Mouse (Mus musculus): ENCODE data around the gene Cs.

Gene Cs

GRCm38 (mm10) chr10:128376455-128377211 lies 39.1 kb downstream of the Cs start, which contains the start of gene Ankrd52:
Gene Ankrd52, plus strand, starts transcription at chr10:128377115.
- peak; percentile 93 to 94 for DNase-seq

GRCm38 (mm10) chr10:128377222-128377939 lies 39.8 kb downstream of the Cs start:
- peak; percentile 82 to 86 for DNase-seq

GRCm38 (mm10) chr10:128377940-128378448 lies 40.5 kb downstream of the Cs start:
- no peak for DNase-seq

GRCm38 (mm10) chr10:128378462-128378861 lies 40.9 kb downstream of the Cs start:
- peak in 1 of 2 experiments; percentile 52 for DNase-seq

GRCm38 (mm10) chr10:128379260-128379659 lies 41.7 kb downstream of the Cs start:
- DNase-seq = peak in 1 of 2 experiments; percentile 51

GRCm38 (mm10) chr10:128380565-128380964 lies 43.0 kb downstream of the Cs start:
- DNase-seq = no peak

- DNase-seq = no peak
Measured at GRCm38 (mm10) chr10:128382482-128382881, 44.9 kb downstream of the Cs start.

- no peak for DNase-seq
Measured at GRCm38 (mm10) chr10:128385902-128386301, 48.4 kb downstream of the Cs start.

- DNase-seq = peak; percentile 61 to 63
Measured at GRCm38 (mm10) chr10:128388941-128389340, 51.4 kb downstream of the Cs start.

GRCm38 (mm10) chr10:128389570-128389969 lies 52.0 kb downstream of the Cs start:
- DNase-seq = no peak

GRCm38 (mm10) chr10:128390366-128390765 lies 52.8 kb downstream of the Cs start:
- peak in 1 of 2 experiments; percentile 43 for DNase-seq

GRCm38 (mm10) chr10:128391850-128392249 lies 54.3 kb downstream of the Cs start:
- no peak for DNase-seq

- DNase-seq = no peak
Measured at GRCm38 (mm10) chr10:128396017-128396673, 58.6 kb downstream of the Cs start.

GRCm38 (mm10) chr10:128396716-128397264 lies 59.3 kb downstream of the Cs start:
- peak; percentile 43 to 46 for DNase-seq

GRCm38 (mm10) chr10:128397466-128397865 lies 59.9 kb downstream of the Cs start:
- DNase-seq = peak; percentile 80 to 82

- DNase-seq = no peak
Measured at GRCm38 (mm10) chr10:128400338-128400737, 62.8 kb downstream of the Cs start.

- DNase-seq = no peak
Measured at GRCm38 (mm10) chr10:128401056-128401455, 63.5 kb downstream of the Cs start, which contains the start of gene Slc39a5. Gene Slc39a5, minus strand, starts transcription at chr10:128401229.

- DNase-seq = no peak
Measured at GRCm38 (mm10) chr10:128401638-128402037, 64.1 kb downstream of the Cs start.

- DNase-seq = peak; percentile 89
Measured at GRCm38 (mm10) chr10:128403931-128404330, 66.4 kb downstream of the Cs start.

GRCm38 (mm10) chr10:128408591-128409535 lies 71.3 kb downstream of the Cs start:
- peak; percentile 73 to 74 for DNase-seq
